Mouse (Mus musculus): ENCODE data around the gene Cav2. TPM values are rescaled to one million over a fixed set of nuclear protein-coding genes. Genes with fewer than 3 reads are reported as not detected.

Gene Cav2
- total RNA-seq (2014; rRNA removed) (15.8 and 18.7 TPM in 2 replicates), polyA plus RNA-seq (2015; fragmentation: Nextera tagmentation; extraction: Ambion mirVana) (16.7 and 20.7 TPM in 2 replicates)

DNA sequence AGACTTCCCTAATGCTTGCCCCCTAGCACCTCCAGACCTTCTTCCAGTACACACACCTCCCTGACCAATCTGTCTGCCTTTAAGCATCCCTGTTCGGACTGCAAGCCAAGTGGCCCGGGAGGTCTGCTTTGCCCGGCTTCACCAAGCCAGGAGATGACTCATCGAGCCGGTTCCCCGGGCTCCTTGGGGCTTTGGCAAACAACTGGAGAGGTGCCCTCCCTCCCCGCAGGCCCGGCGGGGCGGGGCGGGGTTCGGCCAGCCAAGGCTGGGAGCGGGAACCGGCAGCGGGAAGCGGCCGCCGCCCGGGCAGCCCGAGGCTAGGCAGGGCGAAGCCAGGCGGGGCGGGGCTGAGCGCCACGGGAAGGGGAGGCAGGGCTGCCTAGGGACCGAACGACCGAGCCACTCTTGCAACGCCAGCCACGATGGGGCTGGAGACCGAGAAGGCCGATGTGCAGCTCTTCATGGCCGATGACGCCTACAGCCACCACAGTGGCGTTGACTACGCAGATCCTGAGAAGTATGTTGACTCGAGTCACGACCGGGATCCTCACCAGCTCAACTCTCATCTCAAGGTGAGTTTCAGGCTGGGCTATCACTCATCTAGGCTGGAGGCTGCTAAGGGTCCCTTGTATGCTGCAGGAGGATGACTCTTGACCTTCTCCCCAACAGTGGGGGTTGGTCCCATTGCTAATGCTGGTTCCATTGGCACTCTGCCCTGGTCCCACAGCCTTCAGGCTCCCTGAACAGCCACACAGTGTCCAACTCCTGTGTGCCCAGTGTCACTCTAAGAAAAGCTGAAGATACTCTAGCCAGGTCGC is at the start of gene Cav2:
TSS of gene Cav2 (plus strand) at position 247 of the 818 bp plus-strand sequence.
- peak within 1 kb of the TSS; percentile 94 for H3K4me2 ChIP-seq (ENCODE audit: low read depth)
- no peaks in the 10 kb centered on the region for H3K36me3 ChIP-seq (ENCODE audit: insufficient read depth)
- ATAC-seq (peak; percentile 92), DNase-seq (peak; percentile 56)
- H3K4me3 ChIP-seq (ENCODE audit: low read depth, low read length), result peak within 1 kb of the TSS; percentile 49
- H3K27me3 ChIP-seq (ENCODE audit: insufficient read depth, low read length), result no peaks in the 10 kb centered on the region
- H3K27ac ChIP-seq (ENCODE audit: low read depth, low read length), result no peak within 1 kb of the TSS
- 6% methylated on average over 34 of the region's 40 CpGs for WGBS
- H3K4me1 ChIP-seq (ENCODE audit: insufficient read depth), result 0 out of 2 replicates have a peak, but pooled peaks cover 6% of the 10 kb centered on the region
- TF ChIP-seq CTCF (IDR thresholded peaks at IDR 0.05; ENCODE audit: low read depth), result no peak
- peak within 1 kb of the TSS; percentile 63 for H3K9ac ChIP-seq
- no peaks in the 10 kb centered on the region for H3K9me3 ChIP-seq (ENCODE audit: low read length)

DNA sequence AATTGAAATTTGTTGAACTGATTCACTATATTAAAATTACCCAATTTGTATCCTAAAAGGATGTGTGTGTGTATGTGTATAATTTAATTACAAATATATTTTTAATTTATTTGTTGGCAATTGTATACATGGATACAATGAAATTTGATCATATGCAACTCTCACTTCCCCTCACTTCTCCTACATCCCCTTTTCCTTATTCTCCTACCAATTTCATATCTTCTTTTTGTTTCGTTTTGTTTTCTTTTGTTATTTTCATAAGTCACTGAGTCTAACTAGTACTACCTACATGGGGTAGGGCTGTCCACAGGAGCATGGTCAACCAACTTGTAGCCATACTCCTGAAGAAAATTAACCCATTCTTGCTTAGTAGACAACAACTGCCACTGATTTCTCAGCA is 41.3 kb upstream of the Cav2 start:
- Histone ChIP-seq H3K4me1 (ENCODE audit: insufficient read depth) (no peaks in the 10 kb centered on the region), H3K4me3 (ENCODE audit: low read depth, low read length) (no peak overlapping the region), H3K4me2 (ENCODE audit: low read depth) (no peak overlapping the region), H3K9me3 (ENCODE audit: low read length) (no peaks in the 10 kb centered on the region), H3K9ac (no peak overlapping the region), H3K27me3 (ENCODE audit: insufficient read depth, low read length) (no peaks in the 10 kb centered on the region), H3K36me3 (ENCODE audit: insufficient read depth) (no peaks in the 10 kb centered on the region), H3K27ac (ENCODE audit: low read depth, low read length) (no peak overlapping the region)
- WGBS, result 93% methylated on average over 1 of the region's 1 CpGs
- DNase-seq (no peak), ATAC-seq (no peak)
- TF ChIP-seq CTCF (IDR thresholded peaks at IDR 0.05; ENCODE audit: low read depth), result no peak

DNA sequence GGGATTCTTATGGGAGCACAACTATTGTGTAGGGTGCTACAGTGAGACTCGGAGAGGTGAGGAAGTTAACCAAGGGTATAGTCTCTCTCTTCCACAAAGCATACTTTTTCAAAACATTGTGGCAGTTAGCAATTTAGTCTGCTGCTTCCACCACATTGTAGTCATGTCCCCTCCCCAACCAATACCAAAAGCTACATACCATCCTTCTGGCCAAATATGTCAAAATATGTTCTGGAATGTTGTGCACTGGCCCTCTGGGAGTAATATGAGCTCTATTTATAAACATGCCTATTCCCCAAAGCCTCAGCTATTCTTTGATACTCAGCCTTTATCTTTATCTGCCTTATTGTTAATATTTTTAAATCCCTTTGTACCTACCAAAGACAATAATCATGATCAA is 40.0 kb upstream of the Cav2 start:
- Histone ChIP-seq H3K4me3 (ENCODE audit: low read depth, low read length) (no peak overlapping the region), H3K4me2 (ENCODE audit: low read depth) (no peak overlapping the region), H3K27me3 (ENCODE audit: insufficient read depth, low read length) (no peaks in the 10 kb centered on the region), H3K9ac (no peak overlapping the region), H3K27ac (ENCODE audit: low read depth, low read length) (no peak overlapping the region), H3K4me1 (ENCODE audit: insufficient read depth) (no peaks in the 10 kb centered on the region), H3K9me3 (ENCODE audit: low read length) (no peaks in the 10 kb centered on the region), H3K36me3 (ENCODE audit: insufficient read depth) (no peaks in the 10 kb centered on the region)
- ATAC-seq (no peak), DNase-seq (no peak)
- 98% methylated on average over 1 of the region's 1 CpGs for WGBS
- TF ChIP-seq CTCF (IDR thresholded peaks at IDR 0.05; ENCODE audit: low read depth), result no peak

DNA sequence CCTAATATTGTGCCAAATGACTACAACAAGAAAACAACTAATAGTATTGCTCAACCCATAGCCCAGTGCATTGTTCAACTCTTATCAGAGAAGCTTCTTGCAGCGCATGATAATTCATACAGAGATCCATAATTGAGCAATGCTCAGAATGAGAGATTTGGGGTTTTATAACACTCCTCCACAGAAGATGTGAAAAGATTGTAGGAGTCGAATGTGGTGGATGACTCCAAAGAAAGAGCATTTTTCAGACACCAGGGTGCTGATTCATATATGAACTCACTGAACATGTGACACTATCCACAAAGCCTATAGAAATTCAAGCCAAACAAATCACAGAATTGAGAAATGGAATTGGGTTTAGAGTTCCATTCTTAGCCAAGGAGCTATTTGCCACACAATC is 34.0 kb upstream of the Cav2 start:
- 96% methylated on average over 2 of the region's 2 CpGs for WGBS
- no peak overlapping the region for H3K4me2 ChIP-seq (ENCODE audit: low read depth)
- no peaks in the 10 kb centered on the region for H3K36me3 ChIP-seq (ENCODE audit: insufficient read depth)
- no peaks in the 10 kb centered on the region for H3K9me3 ChIP-seq (ENCODE audit: low read length)
- ATAC-seq (no peak), DNase-seq (no peak)
- H3K27me3 ChIP-seq (ENCODE audit: insufficient read depth, low read length), result no peaks in the 10 kb centered on the region
- no peak for TF ChIP-seq CTCF (IDR thresholded peaks at IDR 0.05; ENCODE audit: low read depth)
- H3K9ac ChIP-seq, result no peak overlapping the region
- no peaks in the 10 kb centered on the region for H3K4me1 ChIP-seq (ENCODE audit: insufficient read depth)
- no peak overlapping the region for H3K4me3 ChIP-seq (ENCODE audit: low read depth, low read length)
- no peak overlapping the region for H3K27ac ChIP-seq (ENCODE audit: low read depth, low read length)

DNA sequence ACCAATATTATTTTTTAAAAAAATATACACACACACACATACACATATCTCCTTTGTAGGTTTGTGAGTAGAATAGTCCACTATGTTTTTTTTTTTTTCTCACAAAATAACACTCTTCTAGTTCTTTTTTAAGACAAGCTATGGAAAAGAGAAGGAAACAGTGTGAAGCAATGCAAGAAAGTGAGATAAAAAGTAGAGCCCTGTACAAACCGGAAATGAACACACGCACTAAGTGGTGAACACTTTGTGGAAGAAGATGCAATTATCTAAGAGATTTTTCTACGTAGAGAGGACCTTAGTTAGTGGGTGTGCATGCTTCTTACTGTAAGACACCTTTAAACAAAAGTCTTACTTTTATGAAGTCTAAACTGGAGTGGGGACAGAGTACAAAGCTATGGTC is 33.3 kb upstream of the Cav2 start:
- WGBS, result 59% methylated on average over 3 of the region's 3 CpGs

DNA sequence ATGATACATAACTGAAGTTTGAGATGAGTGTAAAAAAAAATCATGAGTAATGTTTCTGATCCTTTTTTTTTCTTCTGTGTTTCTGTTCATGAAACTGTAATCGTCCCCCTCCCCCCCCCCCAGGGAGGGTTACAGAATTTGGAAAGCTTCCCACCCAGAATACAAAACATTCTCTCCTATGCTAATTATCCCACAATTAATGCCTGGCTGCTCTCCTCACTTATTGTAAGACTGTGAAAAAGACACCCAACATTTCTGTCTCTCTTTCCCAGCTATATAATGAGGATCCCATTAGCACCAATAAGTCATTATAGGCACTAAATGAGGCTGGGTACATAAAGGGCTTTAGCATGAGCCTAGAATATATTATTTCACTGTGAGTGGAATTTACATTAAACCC is 32.7 kb upstream of the Cav2 start:
- no peak overlapping the region for H3K27ac ChIP-seq (ENCODE audit: low read depth, low read length)
- no peaks in the 10 kb centered on the region for H3K36me3 ChIP-seq (ENCODE audit: insufficient read depth)
- no peaks in the 10 kb centered on the region for H3K27me3 ChIP-seq (ENCODE audit: insufficient read depth, low read length)
- no peak for TF ChIP-seq CTCF (IDR thresholded peaks at IDR 0.05; ENCODE audit: low read depth)
- H3K4me2 ChIP-seq (ENCODE audit: low read depth), result no peak overlapping the region
- no peak overlapping the region for H3K4me3 ChIP-seq (ENCODE audit: low read depth, low read length)
- H3K9me3 ChIP-seq (ENCODE audit: low read length), result no peaks in the 10 kb centered on the region
- ATAC-seq (peak; percentile 34; the same call in 1 of the 2 replicates), DNase-seq (peak; percentile 22)
- no peak overlapping the region for H3K9ac ChIP-seq
- 11% methylated on average over 1 of the region's 1 CpGs for WGBS
- H3K4me1 ChIP-seq (ENCODE audit: insufficient read depth), result no peaks in the 10 kb centered on the region

More for the DNA sequence above, 33.3 kb upstream of the Cav2 start:
- Histone ChIP-seq H3K4me3 (ENCODE audit: low read depth, low read length) (no peak overlapping the region), H3K4me2 (ENCODE audit: low read depth) (no peak overlapping the region), H3K27ac (ENCODE audit: low read depth, low read length) (no peak overlapping the region), H3K9me3 (ENCODE audit: low read length) (no peaks in the 10 kb centered on the region), H3K9ac (no peak overlapping the region), H3K4me1 (ENCODE audit: insufficient read depth) (no peaks in the 10 kb centered on the region), H3K36me3 (ENCODE audit: insufficient read depth) (no peaks in the 10 kb centered on the region), H3K27me3 (ENCODE audit: insufficient read depth, low read length) (no peaks in the 10 kb centered on the region)
- DNase-seq, result no peak
- TF ChIP-seq CTCF (IDR thresholded peaks at IDR 0.05; ENCODE audit: low read depth), result no peak
- ATAC-seq, result no peak

DNA sequence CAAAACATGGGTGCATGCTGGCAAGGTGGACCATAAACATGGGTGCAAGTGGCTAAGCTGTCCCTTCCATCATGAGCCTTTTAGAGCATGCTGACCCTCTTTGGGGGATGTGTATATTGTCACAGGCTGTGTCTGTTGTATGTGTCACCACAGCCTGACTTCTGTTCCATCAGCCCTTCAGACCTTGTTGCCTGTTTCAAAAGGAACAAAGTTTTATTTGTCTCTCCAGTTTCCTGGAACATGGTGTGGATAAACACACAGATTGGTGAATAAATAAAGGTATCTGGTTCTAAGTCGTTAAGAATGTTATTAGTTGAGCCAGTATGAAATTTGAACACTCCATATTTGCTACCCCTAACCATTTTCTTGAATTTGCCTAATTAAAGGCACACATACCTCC is 29.0 kb upstream of the Cav2 start:
- H3K9me3 ChIP-seq (ENCODE audit: low read length), result no peaks in the 10 kb centered on the region
- no peak overlapping the region for H3K9ac ChIP-seq
- no peak overlapping the region for H3K27ac ChIP-seq (ENCODE audit: low read depth, low read length)
- no peak for TF ChIP-seq CTCF (IDR thresholded peaks at IDR 0.05; ENCODE audit: low read depth)
- H3K36me3 ChIP-seq (ENCODE audit: insufficient read depth), result no peaks in the 10 kb centered on the region
- H3K4me3 ChIP-seq (ENCODE audit: low read depth, low read length), result no peak overlapping the region
- 38% methylated on average over 1 of the region's 1 CpGs for WGBS
- ATAC-seq, result no peak
- H3K27me3 ChIP-seq (ENCODE audit: insufficient read depth, low read length), result no peaks in the 10 kb centered on the region
- H3K4me2 ChIP-seq (ENCODE audit: low read depth), result no peak overlapping the region
- DNase-seq, result no peak
- H3K4me1 ChIP-seq (ENCODE audit: insufficient read depth), result no peaks in the 10 kb centered on the region

Measured in forebrain, postnatal 0 days (tissue).